Mouse (Mus musculus): ENCODE measurements around the gene Fgb. TPM values are rescaled to one million over a fixed set of nuclear protein-coding genes. Genes with fewer than 3 reads are reported as not detected.

Fgb gene
- total RNA-seq, 2 experiments from 2014 or later, result 122 to 356 TPM

DNA sequence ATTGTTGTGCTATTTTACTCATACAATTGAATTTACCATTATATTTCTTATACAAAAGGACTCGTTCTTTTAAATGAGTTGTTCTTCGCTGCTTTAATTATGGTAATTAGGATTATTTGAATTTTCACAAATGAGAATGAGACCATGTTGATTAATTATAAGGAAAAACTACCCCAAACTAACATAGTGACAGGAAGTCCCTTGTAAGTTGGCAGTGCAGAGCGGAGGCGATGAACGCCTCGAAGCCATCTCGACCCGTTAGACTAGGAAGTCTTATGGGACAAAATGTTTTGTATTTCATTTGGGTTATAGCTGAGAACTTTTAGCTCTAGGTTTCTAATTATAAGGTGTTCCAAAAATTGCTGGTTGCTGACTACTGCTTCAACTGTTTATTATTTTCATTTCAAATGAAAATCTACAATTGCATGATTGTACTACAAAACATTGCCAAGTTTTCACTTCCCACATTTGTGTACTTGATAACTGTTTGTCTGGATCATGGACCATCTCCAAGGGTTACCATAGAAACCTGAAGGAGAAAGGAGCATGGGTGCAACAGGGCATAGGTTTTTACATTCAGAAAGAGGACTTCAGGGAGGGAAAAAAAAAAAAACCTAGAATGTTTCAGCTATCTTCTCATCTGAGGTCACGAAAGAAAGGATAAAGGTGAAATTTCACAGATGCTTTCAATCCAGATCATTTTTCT lies 22.0 kb downstream of the Fgb start:
- DNase-seq, result no peak

DNA sequence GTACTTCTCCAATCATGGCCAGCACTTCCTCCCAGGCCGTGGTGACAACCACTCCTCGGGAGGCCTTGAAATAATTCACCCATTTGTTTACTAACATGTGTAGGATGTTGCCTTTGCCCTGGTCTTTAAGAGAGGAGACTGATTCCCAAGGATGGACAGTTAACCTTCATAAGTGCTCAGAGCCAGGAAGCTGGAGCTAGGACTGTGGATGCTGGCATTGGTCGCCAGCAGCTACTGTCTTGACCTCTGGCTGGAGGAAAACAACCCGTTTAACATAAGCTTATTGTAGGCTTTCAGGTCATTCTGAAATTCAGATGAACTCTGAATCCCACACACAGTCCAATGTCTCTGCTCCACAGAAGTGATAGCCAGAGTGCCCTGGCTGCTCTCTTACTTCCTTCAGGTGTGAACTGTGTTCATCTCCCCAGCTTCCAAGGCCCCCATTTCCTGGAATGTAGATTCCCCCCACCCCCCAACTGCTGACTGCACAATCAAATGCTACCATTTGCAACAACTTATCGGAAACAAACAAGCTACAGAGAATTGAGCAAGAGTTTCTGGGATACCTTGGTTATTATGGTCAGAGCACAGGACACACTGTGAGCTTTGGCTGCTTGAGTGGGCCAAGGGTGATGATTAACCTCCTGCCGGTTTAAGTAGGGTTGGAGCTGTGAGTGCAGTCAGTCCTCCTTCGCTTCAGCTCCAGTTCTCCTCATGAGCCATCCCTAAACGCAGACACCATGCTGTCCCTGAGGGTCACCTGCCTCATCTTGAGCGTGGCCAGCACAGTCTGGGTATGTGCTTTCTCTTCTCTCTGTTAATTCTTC lies 24.0 kb downstream of the Fgb start, which contains the start of gene Fga:
TSS of gene Fga (plus strand) at position 602 of the 827 bp plus-strand sequence.
- no peak for DNase-seq

DNA sequence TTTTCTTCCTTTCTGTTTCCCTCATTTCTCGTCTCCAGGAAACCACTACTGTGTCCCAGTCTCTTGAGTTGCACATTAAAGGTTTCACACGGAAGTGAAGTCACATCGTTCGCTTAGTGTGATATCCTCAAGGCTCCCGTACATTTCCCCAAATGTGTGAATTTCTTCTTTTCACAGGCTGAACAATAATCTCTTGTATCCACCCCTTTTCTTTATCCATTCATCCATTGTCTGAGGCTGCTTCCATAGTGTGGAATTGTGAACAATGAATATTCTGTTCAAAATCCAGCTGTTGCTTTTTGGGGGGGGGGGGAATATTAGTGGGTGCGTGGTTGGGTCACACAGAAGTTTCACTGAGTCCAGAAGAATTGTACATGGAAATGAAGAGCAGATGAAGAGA lies 24.6 kb downstream of the Fgb start:
- DNase-seq, result no peak

DNA sequence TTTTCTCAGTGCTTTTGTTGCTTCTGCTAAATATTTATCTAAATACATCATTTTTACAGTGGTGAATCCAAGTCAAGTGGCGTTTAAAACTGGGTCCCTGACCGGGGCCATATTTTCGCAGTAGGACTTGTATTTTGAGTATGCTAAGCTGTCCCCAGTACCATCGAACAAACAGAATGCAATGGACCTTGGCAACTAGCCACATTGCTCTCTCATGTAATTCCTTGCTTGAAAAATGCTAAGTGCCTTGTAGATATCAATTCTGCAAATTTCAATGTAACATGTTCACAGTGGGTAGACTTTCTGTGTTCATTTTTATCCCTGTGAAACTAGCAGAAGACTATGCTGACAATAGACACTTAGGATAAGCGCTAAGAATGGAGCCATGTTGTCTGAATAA lies 28.5 kb downstream of the Fgb start:
- DNase-seq, result no peak

DNA sequence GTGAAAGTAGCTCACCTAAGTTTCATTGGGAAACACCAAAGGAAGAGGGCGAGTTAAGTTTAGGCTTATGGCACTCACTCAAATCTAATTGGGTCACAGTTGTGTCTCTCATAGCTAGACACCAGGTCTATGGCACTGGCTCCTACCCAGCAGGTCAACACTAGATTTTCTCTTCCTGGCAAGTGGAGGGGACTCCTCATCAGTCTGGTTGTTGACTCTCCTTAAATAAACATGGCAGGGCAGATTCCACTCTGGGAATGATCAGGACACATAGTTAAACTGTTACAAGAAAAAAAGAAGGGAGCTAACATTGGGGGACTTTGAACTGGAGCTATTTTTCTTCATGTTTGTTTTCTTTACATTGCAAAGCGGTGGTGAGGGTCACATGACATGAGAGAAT lies 29.3 kb downstream of the Fgb start:
- DNase-seq, result no peak

DNA sequence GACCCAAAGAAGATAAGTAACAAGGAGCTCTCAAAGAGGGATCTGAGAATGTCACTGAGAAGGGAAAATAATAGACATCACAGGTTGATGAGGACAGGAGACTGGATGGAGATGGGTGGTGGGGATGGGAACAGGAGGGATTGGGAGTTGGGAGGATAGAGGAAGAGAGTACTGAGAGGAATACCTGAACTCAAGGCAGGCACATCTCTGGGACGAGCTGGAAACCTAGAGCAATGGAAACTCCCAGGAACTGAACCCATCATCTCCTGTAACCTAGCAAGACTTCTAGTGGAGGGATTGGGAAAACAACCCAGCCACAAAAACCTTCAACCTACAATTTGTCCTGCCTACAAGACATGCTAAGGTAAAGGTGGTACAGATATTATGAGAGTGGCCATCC lies 33.4 kb downstream of the Fgb start:
- DNase-seq, result no peak

DNA sequence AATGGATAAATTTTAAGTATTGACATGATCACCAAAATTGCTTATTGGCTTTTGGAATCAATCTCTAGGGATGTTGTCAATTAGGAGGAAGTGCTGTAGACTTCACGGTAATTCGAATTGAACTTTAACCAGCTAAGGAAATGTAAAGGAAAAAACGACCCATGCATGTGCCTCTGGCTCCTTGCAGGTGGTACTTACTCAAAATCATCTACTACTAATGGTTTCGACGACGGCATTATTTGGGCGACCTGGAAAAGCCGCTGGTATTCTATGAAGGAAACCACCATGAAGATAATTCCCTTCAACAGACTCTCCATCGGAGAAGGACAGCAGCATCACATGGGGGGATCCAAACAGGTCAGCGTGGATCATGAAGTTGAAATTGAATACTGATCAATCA lies 35.7 kb downstream of the Fgb start:
- DNase-seq, result no peak

DNA sequence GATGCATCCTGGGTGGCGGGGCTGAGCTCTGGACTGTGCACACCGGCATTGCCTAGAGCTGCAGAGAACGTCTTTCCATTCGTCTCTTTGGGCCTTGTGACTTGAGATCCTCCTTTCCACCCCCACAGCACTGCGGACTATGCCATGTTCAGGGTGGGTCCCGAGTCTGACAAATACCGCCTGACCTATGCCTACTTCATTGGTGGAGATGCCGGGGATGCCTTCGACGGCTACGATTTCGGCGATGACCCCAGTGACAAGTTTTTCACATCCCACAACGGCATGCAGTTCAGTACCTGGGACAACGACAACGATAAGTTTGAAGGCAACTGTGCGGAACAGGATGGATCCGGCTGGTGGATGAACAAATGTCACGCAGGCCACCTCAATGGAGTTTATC lies 37.0 kb downstream of the Fgb start:
- DNase-seq, result no peak

DNA sequence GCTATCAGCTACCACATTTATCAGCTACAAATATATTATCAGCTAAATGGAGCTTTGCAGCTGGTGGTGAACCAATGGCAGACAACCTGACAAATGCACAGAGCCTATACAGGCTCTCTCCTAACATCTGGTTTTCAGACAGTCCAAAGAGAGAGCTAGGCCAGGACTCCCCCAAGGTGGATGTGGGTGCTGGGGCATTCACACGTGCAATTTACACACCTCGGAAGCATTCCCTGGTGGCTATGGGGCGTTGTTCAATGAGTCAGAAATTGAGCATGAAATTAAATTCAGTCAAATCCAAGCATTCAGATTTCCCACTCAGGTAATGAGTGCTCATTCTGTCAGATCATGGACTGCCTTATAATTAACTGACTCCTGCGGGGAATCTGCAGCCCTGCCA lies 38.1 kb downstream of the Fgb start:
- no peak for DNase-seq

DNA sequence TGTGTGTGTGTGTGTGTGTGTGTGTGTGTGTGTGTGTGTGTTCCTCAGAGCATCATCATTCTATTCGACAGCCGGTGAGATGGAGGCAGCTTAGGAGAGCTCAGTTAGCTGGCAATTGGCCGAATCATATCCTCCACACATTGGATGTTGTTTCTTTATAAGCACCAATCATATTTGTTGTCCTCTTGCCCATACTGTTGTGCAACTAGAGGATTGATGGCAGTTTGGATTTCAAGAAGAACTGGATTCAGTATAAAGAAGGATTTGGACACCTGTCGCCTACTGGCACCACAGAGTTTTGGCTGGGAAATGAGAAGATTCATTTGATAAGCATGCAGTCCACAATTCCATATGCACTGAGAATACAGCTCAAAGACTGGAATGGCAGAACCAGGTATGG lies 38.5 kb downstream of the Fgb start:
- DNase-seq, result no peak

DNA sequence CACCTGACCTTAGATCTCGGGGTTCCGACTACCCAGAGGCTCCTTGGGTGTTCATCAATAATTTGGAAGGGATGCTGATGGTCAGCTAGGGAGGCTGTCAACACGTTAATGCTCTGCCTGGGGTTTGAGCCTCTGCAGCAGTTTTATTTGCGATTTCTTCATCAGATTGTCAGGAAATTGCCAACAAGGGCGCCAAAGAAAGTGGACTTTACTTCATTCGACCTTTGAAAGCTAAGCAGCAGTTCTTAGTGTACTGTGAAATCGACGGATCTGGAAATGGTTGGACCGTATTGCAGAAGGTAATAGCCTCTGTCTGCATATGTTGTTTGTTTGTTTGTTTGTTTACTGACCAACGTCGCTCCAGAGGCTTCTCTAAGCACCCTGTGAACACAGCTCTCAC lies 39.4 kb downstream of the Fgb start:
- no peak for DNase-seq

DNA sequence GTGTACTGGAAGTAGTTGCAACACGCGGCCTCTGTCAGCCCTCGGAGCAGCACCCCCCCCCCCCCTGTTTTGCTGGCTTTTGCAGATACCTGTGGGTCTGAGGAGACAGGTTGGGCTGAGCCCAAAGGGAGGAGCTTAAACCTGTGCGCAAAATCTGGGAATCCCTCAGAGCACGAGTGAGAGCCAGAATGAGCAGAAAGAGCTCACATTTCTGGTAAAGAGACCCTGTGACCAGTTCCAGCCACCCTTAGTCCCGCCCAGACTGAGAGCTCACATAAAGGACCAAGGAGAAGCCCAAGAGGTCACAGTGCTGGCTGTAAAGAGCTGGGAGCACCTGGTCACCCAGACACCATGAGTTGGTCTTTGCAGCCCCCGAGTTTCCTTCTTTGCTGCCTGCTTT lies 42.1 kb downstream of the Fgb start, which contains the start of gene Fgg:
TSS of gene Fgg (plus strand) at position 168 of the 400 bp plus-strand sequence.
- peak; percentile 17 for DNase-seq

DNA sequence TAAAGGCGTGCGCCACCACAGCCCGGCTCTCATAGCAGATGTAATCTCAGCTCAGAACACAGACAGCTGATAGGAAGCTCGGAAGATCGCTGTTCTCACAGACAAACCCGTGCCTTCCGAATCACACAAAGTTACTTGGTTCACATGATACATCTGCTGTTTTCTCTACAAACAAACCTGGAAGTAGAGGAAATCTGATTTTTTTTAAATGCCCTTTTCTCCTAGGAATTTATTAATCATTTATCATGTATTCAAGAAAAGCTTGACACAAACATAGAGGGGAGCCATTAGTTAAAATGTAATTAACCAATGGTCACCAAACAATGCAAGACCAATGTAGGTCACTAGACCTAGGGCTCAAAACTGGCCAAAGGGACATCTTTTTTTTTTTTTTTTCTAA lies 44.9 kb downstream of the Fgb start:
- DNase-seq, result no peak

DNA sequence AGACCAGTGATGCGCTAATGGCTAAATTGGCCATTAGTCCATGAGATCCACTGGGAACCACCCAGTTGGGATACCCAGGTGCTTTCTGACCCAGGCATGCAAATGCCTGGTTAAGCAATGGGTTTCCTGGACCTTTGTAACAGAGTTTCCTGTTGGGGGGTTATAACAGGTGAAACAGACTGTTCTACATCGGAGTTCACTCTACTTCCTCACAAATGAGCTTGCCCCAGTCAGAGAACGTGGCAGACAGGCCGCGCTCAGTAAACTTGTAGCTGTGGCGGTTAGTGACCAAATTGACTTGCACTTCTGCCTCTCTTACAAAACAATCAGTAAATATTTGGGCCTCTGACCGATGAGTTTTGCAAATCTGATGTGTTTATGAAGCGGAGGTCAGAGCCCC lies 46.6 kb downstream of the Fgb start:
- DNase-seq, result no peak

DNA sequence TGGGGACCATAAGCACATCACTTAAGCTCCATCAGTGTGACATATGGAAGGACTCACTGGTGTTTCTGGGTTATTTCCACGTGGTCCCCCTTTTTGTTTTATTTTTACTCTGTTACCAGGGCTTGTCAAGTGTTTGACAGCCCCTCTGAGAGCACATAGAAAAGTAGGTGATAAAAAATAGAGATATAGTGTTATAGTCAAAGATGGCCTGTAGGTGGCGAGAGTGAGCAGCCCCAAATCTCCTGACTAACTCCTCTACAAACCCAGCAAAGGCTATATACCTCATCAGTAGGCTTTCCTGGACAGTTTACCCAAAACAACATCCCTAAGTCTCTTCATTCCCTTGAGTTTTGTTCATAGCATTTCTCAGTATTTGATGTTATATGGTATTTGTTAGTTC lies 47.5 kb downstream of the Fgb start:
- peak; percentile 52 for DNase-seq

DNA sequence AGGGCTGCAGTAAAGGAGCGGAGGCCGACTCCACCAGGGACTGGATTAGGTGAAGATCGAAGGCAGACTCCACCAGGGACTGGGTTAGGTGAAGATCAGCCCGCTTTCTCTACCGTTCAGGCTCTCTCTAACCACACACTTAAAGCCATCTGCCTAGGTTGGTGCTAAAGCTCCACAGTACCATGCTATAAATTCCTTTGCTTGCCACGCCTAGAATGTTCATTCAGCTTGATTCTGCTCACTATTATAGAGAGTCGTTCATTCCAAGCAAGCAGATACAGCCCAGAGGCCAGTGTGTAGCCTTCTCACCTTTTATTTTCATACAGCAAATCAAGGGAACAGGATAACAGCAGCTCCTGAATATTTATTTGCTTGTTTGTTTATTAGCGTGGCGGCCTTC lies 49.7 kb downstream of the Fgb start:
- DNase-seq, result no peak

DNA sequence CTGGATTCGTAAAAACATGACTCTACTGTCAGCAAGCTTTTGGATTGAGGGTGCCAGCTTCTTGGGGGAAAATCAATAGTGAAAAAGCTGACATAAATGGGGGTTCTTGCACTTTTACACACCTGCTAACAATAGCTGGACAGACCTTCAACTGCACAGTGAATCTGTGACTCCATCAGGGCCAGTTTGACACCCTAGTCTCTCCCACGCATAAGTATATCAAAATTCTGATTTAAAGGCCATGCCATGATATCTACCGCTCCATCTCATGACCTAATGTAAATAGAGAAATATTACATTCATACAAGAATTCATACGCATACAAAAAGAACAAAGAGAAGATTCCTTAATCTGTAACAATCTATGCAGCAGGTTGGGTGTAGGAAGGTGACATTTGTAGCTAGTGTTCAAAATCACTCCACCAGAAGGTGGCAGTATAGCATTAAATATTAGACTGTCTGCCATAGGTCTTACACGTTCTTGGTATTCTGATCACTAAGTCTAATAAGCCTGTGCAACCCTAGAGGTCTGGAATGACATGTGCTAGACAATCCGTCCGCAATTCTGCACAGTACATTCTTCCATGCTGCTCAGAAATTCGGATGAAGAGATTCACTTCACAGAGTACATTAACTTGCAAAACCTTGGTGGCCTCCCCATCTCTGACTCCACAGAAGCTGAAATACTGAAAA lies 50.7 kb downstream of the Fgb start:
- DNase-seq, result peak; percentile 47

DNA sequence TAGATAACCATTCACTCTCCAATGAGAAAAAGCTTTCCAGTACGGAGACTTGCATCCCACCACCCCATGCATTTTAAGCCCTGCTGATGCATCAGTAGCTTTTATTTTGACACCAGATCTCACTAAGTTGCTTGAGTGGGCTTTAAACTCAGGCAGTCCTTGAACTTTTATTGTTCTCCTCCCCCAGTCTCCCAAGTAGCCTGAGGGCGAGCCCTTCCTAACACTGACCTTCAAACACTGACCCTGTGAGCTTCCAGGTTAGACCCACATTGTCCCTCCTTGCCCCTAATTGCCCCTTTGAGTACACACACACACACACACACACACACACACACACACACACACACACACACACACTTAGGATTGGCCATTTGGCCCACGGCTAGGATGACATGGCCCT lies 53.0 kb downstream of the Fgb start:
- no peak for DNase-seq

DNA sequence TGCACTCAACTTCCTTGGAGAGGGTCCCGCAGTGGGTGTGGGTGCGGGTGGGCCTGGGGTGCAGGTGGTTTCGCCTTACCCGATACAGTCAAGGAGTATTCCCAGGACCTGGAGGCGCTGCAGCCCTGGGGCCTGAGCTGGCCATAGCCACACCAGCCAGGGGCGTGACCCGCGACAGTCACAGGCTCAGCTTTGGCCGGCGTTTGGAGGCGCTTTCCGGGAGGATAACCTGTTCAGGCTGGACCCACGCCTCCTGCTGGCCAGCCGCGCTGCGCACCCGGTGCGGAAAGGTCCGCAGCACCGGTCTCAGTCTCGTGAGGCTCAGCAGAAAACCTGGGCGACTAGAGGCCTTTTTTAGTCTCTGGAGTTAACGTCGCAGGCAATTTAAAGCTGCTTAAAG lies 54.3 kb downstream of the Fgb start:
- peak; percentile 83 for DNase-seq

DNA sequence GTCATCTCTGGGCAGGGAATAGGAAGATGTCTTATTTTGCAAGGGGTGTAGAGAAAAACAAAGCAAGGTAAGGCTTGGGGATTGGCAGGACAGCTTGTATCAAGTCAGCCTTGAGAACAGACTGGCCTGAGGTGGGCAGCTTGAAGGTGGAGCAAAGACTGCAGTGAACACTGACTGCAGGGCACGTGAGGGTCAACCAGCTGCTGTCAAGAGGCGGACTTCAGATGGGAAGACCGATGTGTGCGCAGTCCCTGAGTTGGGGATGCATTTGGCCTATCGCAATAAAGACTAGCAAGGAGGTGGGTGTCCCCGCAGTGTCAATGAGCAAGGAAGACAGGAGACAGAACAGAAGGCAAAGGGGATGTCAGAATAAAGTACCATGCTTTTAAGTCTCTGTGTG lies 56.7 kb downstream of the Fgb start:
- no peak for DNase-seq

DNA sequence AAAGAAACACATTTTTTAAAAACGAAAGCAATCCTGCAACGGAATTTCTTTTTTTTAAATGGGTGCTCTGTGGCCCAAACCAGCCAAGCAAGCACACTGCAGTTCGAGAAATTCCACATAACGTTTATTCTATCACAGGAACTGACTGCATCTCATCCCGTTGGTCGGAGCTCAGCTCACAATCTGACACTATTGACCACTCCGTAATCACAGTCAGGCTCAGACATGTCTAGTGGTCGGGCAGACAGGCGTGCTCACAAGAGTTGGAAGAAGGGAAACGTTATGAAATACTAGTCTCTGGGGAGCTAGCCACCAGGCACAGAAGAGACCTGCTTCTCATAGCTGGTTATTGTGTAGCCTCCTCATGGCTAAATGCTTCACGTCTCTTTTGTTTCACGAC lies 57.7 kb downstream of the Fgb start:
- DNase-seq, result no peak

All from adrenal gland, postnatal 10 days (tissue).